Mouse (Mus musculus) hindbrain, embryonic 12.5 days (tissue): Measurements from ENCODE around the gene Dnajb5. TPM values are rescaled to one million over a fixed set of nuclear protein-coding genes. Genes with fewer than 3 reads are reported as not detected.

Experiments used
- ATAC-seq: fragments of 200-750 bp; cut with Nextera tagmentation; 2 replicates; pipeline ENCODE4 v1.8.0; 2017; ENCODE audit warnings: moderate TSS enrichment; ENCODE audit not compliant: low FRiP score
- H3K27ac ChIP-seq: fragments of 300-500 bp; sonication (generic); 2 replicates; pipeline ENCODE4 v1.5.1; 2016; ENCODE audit warnings: mild to moderate bottlenecking
- H3K27me3 ChIP-seq: fragments of 300-500 bp; sonication (generic); 2 replicates; pipeline ENCODE4 v1.6.1; 2016; ENCODE audit warnings: mild to moderate bottlenecking
- H3K36me3 ChIP-seq: fragments of 300-500 bp; sonication (generic); 2 replicates; pipeline ENCODE4 v1.6.1; 2016; ENCODE audit warnings: mild to moderate bottlenecking
- H3K4me1 ChIP-seq: fragments of 300-500 bp; sonication (generic); 2 replicates; pipeline ENCODE4 v1.6.1; 2016
- H3K4me2 ChIP-seq: fragments of 300-500 bp; sonication (generic); replicated peaks from 2 replicates; pipeline ENCODE4 v1.6.1; 2016; ENCODE audit warnings: mild to moderate bottlenecking
- H3K4me3 ChIP-seq: fragments of 300-500 bp; sonication (generic); 2 replicates; pipeline ENCODE4 v1.5.1; 2016; ENCODE audit warnings: mild to moderate bottlenecking
- H3K9ac ChIP-seq: fragments of 300-500 bp; sonication (generic); 2 replicates; pipeline ENCODE4 v1.6.1; 2016; ENCODE audit warnings: mild to moderate bottlenecking, moderate library complexity
- H3K9me3 ChIP-seq: fragments of 300-500 bp; sonication (generic); replicated peaks from 2 replicates; pipeline ENCODE4 v1.6.1; 2016; ENCODE audit warnings: mild to moderate bottlenecking
- WGBS: fragments of 180-500 bp; shearing (Covaris S2); methylation state at CpG from one replicate; pipeline ENCODE4 v1.1.7; 2016; 5-methylcytosine and 5-hydroxymethylcytosine counted together
- polyA plus RNA-seq: library from polyadenylated mRNA; unstranded; fragments of >200 nt; fragmentation: Nextera tagmentation; extraction: Ambion mirVana; gene quantifications from 2 replicates; pipeline ENCODE4 v1.2.1, GENCODE M21; 2016

The Dnajb5 gene
- polyA plus RNA-seq, 1 experiment from 2014 or later, result 32.4 TPM

- H3K27me3 ChIP-seq, result no peaks in the 10 kb centered on the region
- no peak overlapping the region for H3K9ac ChIP-seq
- H3K27ac ChIP-seq, result no peak overlapping the region
- H3K4me1 ChIP-seq, result peaks cover 35% of the 10 kb centered on the region
- 14% methylated on average over 6 of the region's 6 CpGs for WGBS
- ATAC-seq, result no peak
- H3K36me3 ChIP-seq, result no peaks in the 10 kb centered on the region
- no peak overlapping the region for H3K4me2 ChIP-seq
- no peak overlapping the region for H3K4me3 ChIP-seq
- H3K9me3 ChIP-seq, result no peaks in the 10 kb centered on the region
These were observed 4.6 kb upstream of the Dnajb5 start for GRCm38 (mm10) chr4:42945043-42945442.

GRCm38 (mm10) chr4:42945445-42945844 is 4.2 kb upstream of the Dnajb5 start:
- Histone ChIP-seq H3K4me3 (no peak overlapping the region), H3K9ac (no peak overlapping the region), H3K4me1 (peaks cover 37% of the 10 kb centered on the region), H3K4me2 (no peak overlapping the region), H3K9me3 (no peaks in the 10 kb centered on the region), H3K27me3 (no peaks in the 10 kb centered on the region), H3K27ac (no peak overlapping the region), H3K36me3 (no peaks in the 10 kb centered on the region)
- 88% methylated on average over 3 of the region's 3 CpGs for WGBS
- ATAC-seq, result no peak

- no peaks in the 10 kb centered on the region for H3K27me3 ChIP-seq
- H3K4me2 ChIP-seq, result peak overlapping the region; percentile 36; the same call in 1 of the 2 replicates
- H3K27ac ChIP-seq, result peak overlapping the region; percentile 78
- H3K4me3 ChIP-seq, result no peak overlapping the region
- no peaks in the 10 kb centered on the region for H3K36me3 ChIP-seq
- no peaks in the 10 kb centered on the region for H3K9me3 ChIP-seq
- ATAC-seq, result no peak
- H3K9ac ChIP-seq, result no peak overlapping the region
- peaks cover 43% of the 10 kb centered on the region for H3K4me1 ChIP-seq
- 8% methylated on average over 5 of the region's 5 CpGs for WGBS
These were observed 3.7 kb upstream of the Dnajb5 start for GRCm38 (mm10) chr4:42945952-42946351.

- Histone ChIP-seq H3K27me3 (no peaks in the 10 kb centered on the region), H3K4me3 (no peak overlapping the region), H3K4me1 (peaks cover 51% of the 10 kb centered on the region), H3K9ac (peak overlapping the region; percentile 47; the same call in 1 of the 2 replicates), H3K36me3 (no peaks in the 10 kb centered on the region), H3K27ac (peak overlapping the region; percentile 78), H3K9me3 (no peaks in the 10 kb centered on the region), H3K4me2 (peak overlapping the region; percentile 36)
- WGBS, result 32% methylated on average over 10 of the region's 10 CpGs
- ATAC-seq, result peak; percentile 30
These were observed 2.8 kb upstream of the Dnajb5 start for GRCm38 (mm10) chr4:42946733-42947290.

DNA sequence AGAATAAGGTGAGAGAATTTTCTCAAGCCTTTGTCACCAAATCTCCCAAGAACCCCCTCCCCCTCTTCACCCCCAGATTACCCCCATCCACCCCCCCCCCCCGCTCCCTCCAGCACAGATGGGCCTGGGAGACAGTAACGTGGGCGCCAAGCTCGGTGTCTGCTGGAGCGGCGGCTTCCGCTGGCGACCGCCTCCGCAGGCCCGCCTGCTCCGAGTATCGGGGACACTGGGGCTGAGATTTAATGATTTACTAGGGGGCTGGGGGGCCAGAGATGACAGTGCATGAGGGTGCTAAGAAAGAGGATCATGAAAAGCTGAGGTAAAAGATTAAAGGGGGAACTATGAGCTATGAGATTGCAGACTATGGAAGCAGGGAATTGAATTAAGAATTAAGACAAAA is 1.1 kb upstream of the Dnajb5 start:
- Histone ChIP-seq H3K4me2 (peak overlapping the region; percentile 94), H3K27me3 (no peaks in the 10 kb centered on the region), H3K36me3 (no peaks in the 10 kb centered on the region), H3K9ac (0 out of 2 replicates have a peak overlapping the region, but pooled peaks have one; percentile 9), H3K27ac (peak overlapping the region; percentile 96), H3K4me1 (peaks cover 68% of the 10 kb centered on the region), H3K4me3 (no peak overlapping the region), H3K9me3 (no peaks in the 10 kb centered on the region)
- ATAC-seq, result no peak
- 27% methylated on average over 13 of the region's 13 CpGs for WGBS

GRCm38 (mm10) chr4:42949051-42949675 is 451 bp upstream of the Dnajb5 start:
- Histone ChIP-seq H3K4me3 (peak overlapping the region; percentile 73), H3K9me3 (no peaks in the 10 kb centered on the region), H3K4me1 (peaks cover 75% of the 10 kb centered on the region), H3K27me3 (no peaks in the 10 kb centered on the region), H3K36me3 (no peaks in the 10 kb centered on the region), H3K4me2 (peak overlapping the region; percentile 94), H3K27ac (peak overlapping the region; percentile 96), H3K9ac (peak overlapping the region; percentile 43; the same call in 1 of the 2 replicates)
- WGBS, result 16% methylated on average over 14 of the region's 14 CpGs
- no peak for ATAC-seq

DNA sequence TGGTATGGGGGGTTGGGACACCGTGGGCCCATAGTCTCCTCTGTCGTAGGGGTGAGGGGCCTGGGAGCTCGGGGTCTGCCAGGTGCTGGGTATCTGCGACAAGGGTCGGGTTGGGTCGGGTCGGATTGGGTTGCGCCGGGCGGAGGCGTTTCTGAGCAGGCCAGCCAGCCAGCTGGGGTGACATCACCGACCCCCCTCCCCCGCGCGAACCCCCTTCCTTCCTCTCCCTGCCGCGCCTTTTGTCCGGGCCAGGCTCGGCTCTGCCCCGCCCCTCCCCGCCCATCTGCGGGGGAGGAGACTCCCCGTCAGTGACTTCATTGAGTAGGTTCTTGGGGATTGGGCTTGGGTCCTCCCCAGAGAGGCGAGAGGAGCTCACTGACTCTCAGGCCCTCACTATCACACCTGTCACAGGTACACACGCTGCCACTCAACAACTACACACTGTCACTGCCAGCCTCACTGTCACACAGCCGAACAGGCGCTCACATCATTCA is 498 bp downstream of the Dnajb5 start:
- Histone ChIP-seq H3K4me3 (peak overlapping the region; percentile 73), H3K36me3 (peaks cover 7% of the 10 kb centered on the region; the same call in 1 of the 2 replicates), H3K9me3 (no peaks in the 10 kb centered on the region), H3K9ac (peak overlapping the region; percentile 94), H3K27me3 (no peaks in the 10 kb centered on the region), H3K27ac (peak overlapping the region; percentile 96), H3K4me1 (peaks cover 84% of the 10 kb centered on the region), H3K4me2 (peak overlapping the region; percentile 94)
- ATAC-seq, result peak; percentile 68
- WGBS, result under 1% methylated on average over 20 of the region's 27 CpGs

- no peak for ATAC-seq
- no peaks in the 10 kb centered on the region for H3K27me3 ChIP-seq
- peak overlapping the region; percentile 94 for H3K4me2 ChIP-seq
- no peaks in the 10 kb centered on the region for H3K9me3 ChIP-seq
- peaks cover 11% of the 10 kb centered on the region for H3K36me3 ChIP-seq
- H3K9ac ChIP-seq, result peak overlapping the region; percentile 94
- WGBS, result 64% methylated on average over 11 of the region's 11 CpGs
- peaks cover 79% of the 10 kb centered on the region for H3K4me1 ChIP-seq
- H3K27ac ChIP-seq, result 0 out of 2 replicates have a peak overlapping the region, but pooled peaks have one; percentile 24
- peak overlapping the region; percentile 73 for H3K4me3 ChIP-seq
These were observed 1.9 kb downstream of the Dnajb5 start for GRCm38 (mm10) chr4:42951206-42952195.

- H3K4me1 ChIP-seq, result peaks cover 69% of the 10 kb centered on the region
- peak overlapping the region; percentile 88 for H3K27ac ChIP-seq
- no peaks in the 10 kb centered on the region for H3K9me3 ChIP-seq
- peaks cover 21% of the 10 kb centered on the region for H3K36me3 ChIP-seq
- WGBS, result 83% methylated on average over 7 of the region's 7 CpGs
- H3K9ac ChIP-seq, result peak overlapping the region; percentile 94
- no peaks in the 10 kb centered on the region for H3K27me3 ChIP-seq
- no peak for ATAC-seq
- H3K4me3 ChIP-seq, result peak overlapping the region; percentile 11
- H3K4me2 ChIP-seq, result peak overlapping the region; percentile 94
These were observed 2.9 kb downstream of the Dnajb5 start for GRCm38 (mm10) chr4:42952563-42952962.

DNA sequence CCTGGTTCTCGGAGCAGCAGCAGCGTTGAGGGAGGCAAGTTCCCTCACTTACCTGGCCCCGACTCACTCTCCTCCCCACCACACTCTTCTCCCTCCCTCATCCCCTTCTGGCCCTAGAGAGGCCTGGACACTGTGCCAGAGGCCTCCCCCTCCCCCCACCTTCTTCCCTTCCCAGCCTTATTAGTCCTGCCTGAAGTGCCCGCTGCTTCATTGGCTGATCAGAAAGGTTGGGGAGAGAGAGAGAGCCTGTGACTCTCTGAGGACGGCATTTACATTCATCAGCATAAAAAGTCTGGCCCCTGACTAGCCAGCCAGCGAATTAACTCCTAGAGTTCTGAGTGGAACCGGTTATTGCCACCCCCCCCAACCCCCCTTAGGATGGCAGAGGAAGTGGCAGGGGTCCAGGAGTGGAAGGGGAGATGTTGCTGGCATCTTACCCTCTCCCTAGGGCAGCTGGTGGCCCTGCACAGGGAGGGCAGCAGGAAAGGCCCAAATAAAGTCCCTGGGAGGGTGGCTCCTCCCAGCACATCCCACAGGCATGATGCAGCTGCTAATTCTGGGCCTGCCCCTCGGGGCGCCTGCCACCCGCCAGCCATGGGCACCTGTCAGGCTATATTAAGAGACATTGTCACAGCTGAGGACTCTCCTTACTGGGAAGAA is 4.0 kb downstream of the Dnajb5 start:
- peaks cover 59% of the 10 kb centered on the region for H3K4me1 ChIP-seq

GRCm38 (mm10) chr4:42954297-42954696 is 4.7 kb downstream of the Dnajb5 start:
- WGBS, result 7% methylated on average over 10 of the region's 10 CpGs
- H3K27me3 ChIP-seq, result no peaks in the 10 kb centered on the region
- H3K27ac ChIP-seq, result peak overlapping the region; percentile 88
- H3K4me2 ChIP-seq, result peak overlapping the region; percentile 94
- H3K4me3 ChIP-seq, result peak overlapping the region; percentile 11
- ATAC-seq, result no peak
- peak overlapping the region; percentile 94; the same call in 1 of the 2 replicates for H3K9ac ChIP-seq
- peaks cover 35% of the 10 kb centered on the region for H3K36me3 ChIP-seq
- no peaks in the 10 kb centered on the region for H3K9me3 ChIP-seq
- peaks cover 52% of the 10 kb centered on the region for H3K4me1 ChIP-seq

More for the DNA sequence above, 4.0 kb downstream of the Dnajb5 start:
- WGBS, result 21% methylated on average over 10 of the region's 10 CpGs
- Histone ChIP-seq H3K4me3 (peak overlapping the region; percentile 11), H3K9ac (peak overlapping the region; percentile 94), H3K27ac (peak overlapping the region; percentile 88), H3K36me3 (peaks cover 30% of the 10 kb centered on the region), H3K9me3 (no peaks in the 10 kb centered on the region), H3K27me3 (no peaks in the 10 kb centered on the region), H3K4me2 (peak overlapping the region; percentile 94)
- peak; percentile 33 for ATAC-seq
